Mouse (Mus musculus) CH12.LX (cell line): Measurements from ENCODE around the gene Smarcc2. TPM values are rescaled to one million over a fixed set of nuclear protein-coding genes. Genes with fewer than 3 reads are reported as not detected.

Source experiments
- DNase-seq: peaks from one replicate; pipeline ENCODE4 v3.0.0-alpha.2; 2013; ENCODE audit errors: extremely low read depth
- H3K27ac ChIP-seq: 2 replicates; pipeline ENCODE4 v1.5.1; 2012; ENCODE audit warnings: low read depth, mild to moderate bottlenecking, control low read depth, moderate library complexity; ENCODE audit not compliant: insufficient read depth
- H3K27me3 ChIP-seq: replicated peaks from 2 replicates; pipeline ENCODE3; 2012; ENCODE audit warnings: inconsistent platforms
- H3K36me3 ChIP-seq, 2 experiments: replicated peaks in 1 of 2; 2 replicates each; pipeline versions ENCODE3 to v1.6.1; 2012; ENCODE audit warnings: inconsistent platforms in 1 of 2, low read length in 1 of 2, mild to moderate bottlenecking in 1 of 2, mixed read lengths in 1 of 2, moderate library complexity in 1 of 2; ENCODE audit not compliant: control insufficient read depth in 1 of 2, insufficient read depth in 1 of 2
- H3K4me1 ChIP-seq, 2 experiments: 2 replicates each; pipeline ENCODE4 v1.6.1; 2012; ENCODE audit warnings: inconsistent platforms in 1 of 2, moderate library complexity in 1 of 2; ENCODE audit not compliant: insufficient read depth in 2 of 2, control insufficient read depth in 1 of 2
- H3K4me2 ChIP-seq: 2 replicates; pipeline ENCODE4 v1.6.1; 2012; ENCODE audit warnings: low read depth, mild to moderate bottlenecking, control low read depth; ENCODE audit not compliant: poor library complexity, insufficient read depth, severe bottlenecking
- H3K4me3 ChIP-seq, 3 experiments: fragments of 150-350 bp in 1 of 3; sonication (generic) in 1 of 3; replicated peaks in 1 of 3; 2 replicates each; pipeline versions ENCODE3 to v1.5.1; 2011 to 2012; ENCODE audit warnings: low read depth in 2 of 3, low read length in 2 of 3, mild to moderate bottlenecking in 2 of 3, moderate library complexity in 2 of 3, control low read depth in 1 of 3, improper control_type of control experiment in 1 of 3, inconsistent platforms in 1 of 3, mixed read lengths in 1 of 3; ENCODE audit not compliant: poor library complexity in 1 of 3
- H3K79me2 ChIP-seq: replicated peaks from 2 replicates; pipeline ENCODE4 v1.6.1; 2012; ENCODE audit warnings: mild to moderate bottlenecking, moderate library complexity; ENCODE audit not compliant: control insufficient read depth, poor library complexity, insufficient read depth, severe bottlenecking; ENCODE audit errors: extremely low read depth
- H3K9ac ChIP-seq: 2 replicates; pipeline ENCODE4 v1.6.1; 2012; ENCODE audit warnings: low read depth, mild to moderate bottlenecking, control low read depth, moderate library complexity; ENCODE audit not compliant: insufficient read depth
- H3K9me3 ChIP-seq: replicated peaks from 2 replicates; pipeline ENCODE3; 2012; ENCODE audit warnings: low read length, inconsistent platforms, mixed read lengths
- BHLHE40 ChIP-seq: IDR thresholded peaks from 2 replicates; pipeline ENCODE4 v1.6.1; 2011; ENCODE audit warnings: mild to moderate bottlenecking, low read depth, low read length, improper control_type of control experiment
- HCFC1 ChIP-seq: IDR thresholded peaks from 2 replicates; pipeline ENCODE4 v1.6.1; 2012; ENCODE audit warnings: low read depth, mild to moderate bottlenecking, inconsistent platforms, low read length, improper control_type of control experiment
- JUN ChIP-seq: IDR thresholded peaks from 2 replicates; pipeline ENCODE4 v1.6.1; 2011; ENCODE audit warnings: low read depth, mild to moderate bottlenecking, low read length, improper control_type of control experiment, moderate library complexity; ENCODE audit not compliant: insufficient read depth
- KAT2A ChIP-seq: IDR thresholded peaks from 2 replicates; pipeline ENCODE4 v1.6.1; 2012; ENCODE audit warnings: low read length, improper control_type of control experiment, inconsistent platforms; ENCODE audit not compliant: insufficient replicate concordance
- MEF2A ChIP-seq: IDR thresholded peaks from 2 replicates; pipeline ENCODE4 v1.6.1; 2014; ENCODE audit warnings: low read depth, mild to moderate bottlenecking, inconsistent platforms, low read length, improper control_type of control experiment, borderline replicate concordance
- MXI1 ChIP-seq: IDR thresholded peaks from 2 replicates; pipeline ENCODE4 v1.6.1; 2011; ENCODE audit warnings: mild to moderate bottlenecking, low read depth, low read length, improper control_type of control experiment
- NRF1 ChIP-seq: IDR thresholded peaks from 2 replicates; pipeline ENCODE4 v1.6.1; 2014; ENCODE audit warnings: low read depth, mild to moderate bottlenecking, inconsistent platforms, low read length, improper control_type of control experiment, moderate library complexity
- PAX5 ChIP-seq: IDR thresholded peaks from 2 replicates; pipeline ENCODE4 v1.6.1; 2012; ENCODE audit warnings: low read length, inconsistent platforms, mixed read lengths
- RCOR1 ChIP-seq: conservative IDR thresholded peaks from 2 replicates; pipeline ENCODE4 v1.6.1; 2012; ENCODE audit warnings: low read depth, mild to moderate bottlenecking, inconsistent platforms, low read length, improper control_type of control experiment
- SIN3A ChIP-seq: IDR thresholded peaks from 2 replicates; pipeline ENCODE4 v1.6.1; 2012; ENCODE audit warnings: low read length, improper control_type of control experiment, inconsistent platforms
- TBP ChIP-seq: conservative IDR thresholded peaks from 2 replicates; pipeline ENCODE4 v1.6.1; 2011; ENCODE audit warnings: low read depth, low read length, improper control_type of control experiment
- TCF12 ChIP-seq: IDR thresholded peaks from 2 replicates; pipeline ENCODE4 v1.6.1; 2014; ENCODE audit warnings: low read depth, mild to moderate bottlenecking, inconsistent platforms, low read length, improper control_type of control experiment
- UBTF ChIP-seq: IDR thresholded peaks from 2 replicates; pipeline ENCODE4 v1.6.1; 2012; ENCODE audit warnings: low read depth, mild to moderate bottlenecking, inconsistent platforms, low read length, improper control_type of control experiment, moderate library complexity
- ZC3H11A ChIP-seq: IDR thresholded peaks from 2 replicates; pipeline ENCODE4 v1.6.1; 2012; ENCODE audit warnings: low read depth, mild to moderate bottlenecking, inconsistent platforms, low read length, improper control_type of control experiment
- ZKSCAN1 ChIP-seq: IDR thresholded peaks from 2 replicates; pipeline ENCODE4 v1.6.1; 2012; ENCODE audit warnings: low read depth, inconsistent platforms, low read length, improper control_type of control experiment, borderline replicate concordance
- ZNF384 ChIP-seq: IDR thresholded peaks from 2 replicates; pipeline ENCODE4 v1.6.1; 2012; ENCODE audit warnings: low read depth, low read length, improper control_type of control experiment, inconsistent platforms
- dilution Hi-C: fragments of 300-500 bp; cut with MboI; formaldehyde crosslinking; loops from 2 replicates; pipeline ENCODE4 v1.14.3; 2020; ENCODE audit warnings: low sequenced_read_pairs; ENCODE audit not compliant: extremely low pct_unique_long_range_greater_than_20kb, extremely low pct_ligation_motif_present
- in situ Hi-C: fragments of 300-500 bp; cut with MboI; formaldehyde crosslinking; loops from 3 replicates; pipeline ENCODE4 v1.14.3; 2019; ENCODE audit warnings: low sequenced_read_pairs, low pct_ligation_motif_present, low pct_unique_long_range_greater_than_20kb, mixed read lengths
- polyA plus RNA-seq: library from polyadenylated mRNA; unstranded; fragments of >175 nt; gene quantifications from 2 replicates; pipeline ENCODE4 v1.2.1, GENCODE M21; 2012; ENCODE audit warnings: low read depth; ENCODE audit not compliant: insufficient read length
- total RNA-seq, 2 experiments: library from RNA; depleted of rRNA; stranded (reverse); fragments of 300-350 nt in 1 of 2; fragments of >200 nt in 1 of 2; gene quantifications; 2 replicates each; pipeline ENCODE4 v1.2.3; 2012 to 2014

The Smarcc2 gene
- total and polyA plus RNA-seq, 3 experiments = 6.1 to 42.6 (median 24.8) TPM

DNA sequence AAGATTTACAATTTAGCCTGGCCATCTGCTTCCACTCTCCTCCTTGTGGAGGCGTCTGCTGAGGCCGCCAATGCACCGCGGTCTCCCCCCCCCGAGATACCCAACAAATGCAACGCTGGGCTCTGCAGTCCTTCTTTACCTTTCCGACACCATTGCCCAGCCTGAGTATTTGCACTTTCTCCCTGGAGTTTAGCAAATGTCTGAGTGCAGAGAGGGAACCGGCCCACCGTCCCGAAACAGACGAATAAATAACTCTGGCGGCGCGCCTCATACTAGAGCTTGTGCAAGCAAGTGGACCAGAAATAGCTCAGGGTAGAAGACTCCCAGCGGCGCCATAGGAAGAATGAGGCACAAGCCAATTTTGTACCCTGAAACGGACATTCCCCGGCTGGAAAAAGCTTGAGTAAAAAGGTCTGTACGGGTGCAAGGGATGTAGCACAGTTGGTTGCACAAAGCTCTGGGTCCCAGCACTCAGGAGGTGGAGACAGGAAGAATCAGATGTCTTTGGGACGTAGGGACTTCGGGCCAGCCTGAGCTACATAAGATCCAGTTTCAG, 40.1 kb downstream of the Smarcc2 start:
- TF ChIP-seq MXI1 (peak; percentile 57), MEF2A (peak; percentile 46; the same call in 1 of the 2 replicates), JUN (no peak), SIN3A (peak; percentile 61; the same call in 1 of the 2 replicates), ZKSCAN1 (no peak), BHLHE40 (peak; percentile 10; the same call in 1 of the 2 replicates), ZC3H11A (no peak), TCF12 (0 out of 2 replicates have a peak, but pooled peaks have one; percentile 21), UBTF (0 out of 2 replicates have a peak, but pooled peaks have one; percentile 43)
- Histone ChIP-seq H3K4me2 (peak overlapping the region; percentile 44), H3K9ac (peak overlapping the region; percentile 46), H3K4me3 (peak overlapping the region; percentile 61 to 72 (median 65)), H3K36me3 (peaks cover 0 to 5% of the 10 kb centered on the region in 2 experiments), H3K4me1 (peaks cover 3 to 30% of the 10 kb centered on the region in 2 experiments; a peak in 3 of 4 replicates), H3K27me3 (no peaks in the 10 kb centered on the region), H3K27ac (peak overlapping the region; percentile 31; the same call in 1 of the 2 replicates), H3K9me3 (no peaks in the 10 kb centered on the region), H3K79me2 (peaks cover 3% of the 10 kb centered on the region; the same call in 1 of the 2 replicates)
- dilution Hi-C loops (no loop called here), in situ Hi-C loops (no loop called here)
- DNase-seq = peak; percentile 32

DNA sequence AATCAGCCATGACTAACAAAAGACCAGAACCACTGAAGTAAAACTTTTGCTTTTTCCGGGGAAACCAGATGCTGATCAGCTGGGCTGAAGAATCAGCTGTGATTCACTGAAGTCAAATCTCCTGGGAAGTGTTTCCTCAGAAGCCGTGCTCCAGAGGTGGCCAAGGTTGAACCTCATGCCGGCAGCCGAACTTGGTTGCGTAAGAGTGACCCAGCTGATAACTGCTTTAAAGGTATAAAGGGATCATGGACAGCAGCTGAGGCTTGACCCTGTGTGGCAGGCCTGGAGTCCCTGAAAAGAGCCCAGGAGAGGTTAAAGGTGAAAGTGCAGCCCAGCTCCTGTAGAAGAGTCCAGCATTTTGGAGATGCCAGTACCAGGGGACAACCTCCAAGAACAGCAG, 43.3 kb downstream of the Smarcc2 start:
- no peaks in the 10 kb centered on the region for H3K79me2 ChIP-seq
- no peak overlapping the region for H3K4me3 ChIP-seq
- DNase-seq = no peak
- H3K27me3 ChIP-seq = no peaks in the 10 kb centered on the region
- no peak overlapping the region for H3K4me2 ChIP-seq
- TF ChIP-seq KAT2A (no peak), ZNF384 (no peak), PAX5 (no peak), NRF1 (no peak), HCFC1 (no peak), RCOR1 (no peak), TBP (no peak), MEF2A (no peak)
- peaks cover 0 to 4% of the 10 kb centered on the region in 2 experiments for H3K36me3 ChIP-seq
- no peak overlapping the region for H3K9ac ChIP-seq
- in situ Hi-C loops = no loop called here
- H3K27ac ChIP-seq = no peak overlapping the region
- peaks cover 6 to 22% of the 10 kb centered on the region in 2 experiments for H3K4me1 ChIP-seq
- peaks cover 2% of the 10 kb centered on the region for H3K9me3 ChIP-seq
- dilution Hi-C loops = no loop called here
